Mouse (Mus musculus) liver, postnatal 0 days (tissue): ENCODE data around the gene Zfp13. TPM values are rescaled to one million over a fixed set of nuclear protein-coding genes. Genes with fewer than 3 reads are reported as not detected.
A peak's percentile ranks its signal among the peaks of the same experiment; 100 is the strongest.

Experiments
- ATAC-seq: fragments of 200-750 bp; cut with Nextera tagmentation; 2 replicates; pipeline ENCODE4 v1.8.0; 2017; ENCODE audit warnings: mild to moderate bottlenecking, moderate library complexity
- DNase-seq: peaks from one replicate; pipeline ENCODE4 v3.0.0-alpha.2; 2016
- H3K27ac ChIP-seq: fragments of 300-500 bp; sonication (generic); 2 replicates; pipeline ENCODE4 v1.5.1; 2014; ENCODE audit warnings: antibody characterized with exemption, moderate library complexity, mild to moderate bottlenecking, low read depth
- H3K27me3 ChIP-seq: fragments of 300-500 bp; sonication (generic); 2 replicates; pipeline ENCODE4 v1.6.1; 2014; ENCODE audit warnings: low read length, control low read depth, mixed read lengths; ENCODE audit not compliant: insufficient read depth
- H3K36me3 ChIP-seq: fragments of 300-500 bp; sonication (generic); replicated peaks from 2 replicates; pipeline ENCODE4 v1.6.1; 2014; ENCODE audit warnings: mild to moderate bottlenecking, control low read depth, low read length, moderate library complexity, mixed read lengths; ENCODE audit not compliant: insufficient read depth
- H3K4me1 ChIP-seq: fragments of 300-500 bp; sonication (generic); 2 replicates; pipeline ENCODE4 v1.6.1; 2014; ENCODE audit warnings: antibody characterized with exemption, mild to moderate bottlenecking, control low read depth; ENCODE audit not compliant: insufficient read depth
- H3K4me2 ChIP-seq: fragments of 300-500 bp; sonication (generic); 2 replicates; pipeline ENCODE4 v1.6.1; 2014; ENCODE audit warnings: low read depth, mild to moderate bottlenecking, low read length, moderate library complexity, mixed read lengths
- H3K4me3 ChIP-seq: fragments of 300-500 bp; sonication (generic); 2 replicates; pipeline ENCODE4 v1.5.1; 2014; ENCODE audit warnings: low read depth, low read length
- H3K9ac ChIP-seq: fragments of 300-500 bp; sonication (generic); replicated peaks from 2 replicates; pipeline ENCODE4 v1.6.1; 2014; ENCODE audit warnings: mild to moderate bottlenecking, moderate library complexity
- H3K9me3 ChIP-seq: fragments of 300-500 bp; sonication (generic); 2 replicates; pipeline ENCODE4 v1.6.1; 2016; ENCODE audit warnings: mild to moderate bottlenecking, control low read depth, low read length, mixed read lengths
- CTCF ChIP-seq: sonication (generic); IDR thresholded peaks from 2 replicates; pipeline ENCODE4 v1.5.1; 2016; ENCODE audit warnings: antibody characterized with exemption, low read depth
- EP300 ChIP-seq: IDR thresholded peaks from 2 replicates; pipeline ENCODE4 v1.6.1; 2016; ENCODE audit warnings: antibody characterized with exemption, low read depth, mild to moderate bottlenecking
- WGBS: fragments of 180-500 bp; shearing (Covaris S2); extraction: QIAGEN DNeasy Blood & Tissue Kit; methylation state at CpG from one replicate; pipeline ENCODE4 v1.1.7; 2014; ENCODE audit not compliant: insufficient replicate concordance; 5-methylcytosine and 5-hydroxymethylcytosine counted together
- polyA plus RNA-seq: library from polyadenylated mRNA; unstranded; fragments of >200 nt; fragmentation: Nextera tagmentation; extraction: Ambion mirVana; gene quantifications from 2 replicates; pipeline ENCODE4 v1.2.1, GENCODE M21; 2015

The Zfp13 gene
- polyA plus RNA-seq, 1 experiment from 2014 or later, result 1.4 TPM

DNA sequence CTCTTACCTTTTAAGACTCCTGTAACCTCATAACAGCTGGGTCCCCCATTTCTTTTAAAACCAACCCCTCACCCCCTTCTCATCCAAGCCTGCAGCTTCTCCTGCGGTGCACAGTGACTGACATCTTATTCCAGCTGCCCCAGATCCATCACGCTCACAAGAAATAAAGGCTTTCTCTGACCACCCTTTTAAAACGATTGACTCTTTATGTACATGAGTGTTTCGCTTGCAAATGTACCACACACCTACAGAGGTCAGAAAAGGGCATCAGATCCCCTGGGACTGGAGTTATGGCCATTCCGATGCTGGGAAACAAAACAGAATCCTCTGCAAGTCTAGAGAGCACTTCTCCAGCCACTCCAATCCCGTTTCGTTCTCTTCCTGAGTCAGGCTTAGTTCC, 28.5 kb upstream of the Zfp13 start:
- Histone ChIP-seq H3K9ac (no peak overlapping the region), H3K4me2 (no peak overlapping the region), H3K27ac (no peak overlapping the region), H3K36me3 (no peaks in the 10 kb centered on the region), H3K4me1 (no peaks in the 10 kb centered on the region; the same call in 1 of the 2 replicates), H3K27me3 (0 out of 2 replicates have a peak, but pooled peaks cover 5% of the 10 kb centered on the region), H3K9me3 (no peaks in the 10 kb centered on the region), H3K4me3 (no peak overlapping the region)
- TF ChIP-seq EP300, result no peak
- TF ChIP-seq CTCF, result no peak
- no peak for DNase-seq
- no peak for ATAC-seq
- 47% methylated on average over 7 of the region's 7 CpGs for WGBS

DNA sequence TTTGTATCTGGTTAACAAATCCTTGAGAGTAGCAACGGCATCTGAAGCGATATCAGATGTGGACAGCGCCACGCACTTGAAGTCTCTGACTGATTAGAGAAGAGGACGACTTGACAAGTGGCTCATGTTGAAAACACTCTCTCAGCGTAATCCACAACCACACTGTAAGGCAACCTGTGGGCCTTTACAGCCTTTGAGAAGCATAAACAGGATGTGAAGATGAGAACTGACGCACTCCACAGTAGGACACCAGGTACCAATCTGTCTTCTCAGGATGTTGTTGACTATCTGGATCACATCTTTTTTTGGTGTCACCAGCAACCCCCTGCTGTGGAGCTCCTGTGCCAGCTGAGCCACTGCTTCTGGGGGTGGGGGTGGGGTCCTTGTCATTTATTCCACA, 21.1 kb upstream of the Zfp13 start:
- ATAC-seq (no peak), DNase-seq (no peak)
- no peak for TF ChIP-seq CTCF
- no peak for TF ChIP-seq EP300
- 0 out of 2 replicates have a peak, but pooled peaks cover 4% of the 10 kb centered on the region for H3K27me3 ChIP-seq
- H3K4me2 ChIP-seq, result no peak overlapping the region
- no peak overlapping the region for H3K27ac ChIP-seq
- H3K4me1 ChIP-seq, result no peaks in the 10 kb centered on the region
- H3K4me3 ChIP-seq, result no peak overlapping the region
- 60% methylated on average over 7 of the region's 7 CpGs for WGBS
- no peaks in the 10 kb centered on the region for H3K36me3 ChIP-seq
- H3K9me3 ChIP-seq, result no peaks in the 10 kb centered on the region
- no peak overlapping the region for H3K9ac ChIP-seq

DNA sequence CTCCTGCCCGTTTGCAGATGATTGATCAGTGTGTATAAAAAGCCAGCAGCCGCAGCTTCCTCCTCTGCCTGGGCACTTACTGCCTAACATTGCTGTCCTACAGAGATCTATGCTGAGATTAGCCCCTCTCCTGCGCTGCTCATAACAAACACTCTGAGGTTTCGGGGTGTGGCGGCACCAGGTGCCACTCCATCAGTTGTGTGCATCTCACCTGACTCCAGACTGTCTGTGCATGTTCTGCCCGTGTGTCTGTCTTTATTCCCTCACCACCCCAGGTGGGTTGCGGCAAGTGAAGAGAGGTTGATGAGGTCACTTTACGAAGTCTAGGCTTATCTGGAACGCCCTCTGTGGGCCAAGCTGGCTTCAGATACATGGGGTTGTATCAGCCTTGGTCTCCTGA, 17.8 kb upstream of the Zfp13 start:
- Histone ChIP-seq H3K9ac (no peak overlapping the region), H3K4me2 (no peak overlapping the region), H3K9me3 (no peaks in the 10 kb centered on the region), H3K4me3 (no peak overlapping the region), H3K36me3 (no peaks in the 10 kb centered on the region), H3K27ac (no peak overlapping the region), H3K27me3 (0 out of 2 replicates have a peak, but pooled peaks cover 4% of the 10 kb centered on the region), H3K4me1 (no peaks in the 10 kb centered on the region)
- DNase-seq, result no peak
- no peak for TF ChIP-seq CTCF
- no peak for TF ChIP-seq EP300
- WGBS, result 21% methylated on average over 9 of the region's 9 CpGs
- no peak for ATAC-seq

DNA sequence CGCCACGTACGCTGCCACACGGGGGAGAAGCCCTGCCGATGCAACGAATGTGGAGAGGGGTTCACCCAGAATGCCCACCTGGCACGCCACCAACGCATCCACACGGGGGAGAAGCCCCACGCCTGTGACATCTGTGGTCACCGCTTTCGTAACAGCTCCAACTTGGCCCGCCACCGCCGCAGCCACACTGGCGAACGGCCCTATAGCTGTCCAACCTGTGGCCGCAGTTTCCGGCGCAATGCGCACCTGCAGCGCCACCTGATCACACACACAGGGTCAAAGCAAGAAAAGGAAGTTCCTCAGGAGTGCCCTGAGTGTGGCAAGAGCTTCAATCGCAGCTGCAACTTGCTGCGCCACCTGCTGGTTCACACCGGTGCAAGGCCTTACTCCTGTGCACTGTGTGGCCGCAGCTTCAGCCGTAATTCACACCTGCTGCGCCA, 11.1 kb upstream of the Zfp13 start:
- H3K9me3 ChIP-seq, result no peaks in the 10 kb centered on the region
- H3K36me3 ChIP-seq, result no peaks in the 10 kb centered on the region
- no peaks in the 10 kb centered on the region for H3K4me1 ChIP-seq
- no peaks in the 10 kb centered on the region for H3K27me3 ChIP-seq
- no peak overlapping the region for H3K4me2 ChIP-seq
- DNase-seq (peak; percentile 74), ATAC-seq (peak; percentile 71)
- no peak overlapping the region for H3K27ac ChIP-seq
- no peak for TF ChIP-seq EP300
- peak; percentile 79 for TF ChIP-seq CTCF
- H3K4me3 ChIP-seq, result no peak overlapping the region
- 64% methylated on average over 28 of the region's 28 CpGs for WGBS
- no peak overlapping the region for H3K9ac ChIP-seq

DNA sequence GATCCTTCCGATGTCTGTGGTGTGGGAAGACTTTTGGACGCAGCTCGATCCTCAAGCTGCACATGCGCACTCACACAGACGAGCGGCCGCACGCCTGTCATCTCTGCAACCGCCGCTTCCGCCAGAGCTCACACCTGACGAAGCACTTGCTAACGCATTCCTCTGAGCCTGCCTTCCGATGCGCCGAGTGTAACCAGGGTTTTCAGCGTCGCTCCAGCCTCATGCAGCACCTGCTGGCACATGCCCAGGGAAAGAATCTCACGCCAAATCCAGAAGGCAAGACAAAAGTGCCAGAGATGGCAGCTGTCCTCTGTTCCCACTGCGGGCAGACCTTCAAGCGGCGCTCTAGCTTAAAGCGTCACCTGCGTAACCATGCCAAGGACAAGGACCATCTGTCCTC, 10.3 kb upstream of the Zfp13 start:
- Histone ChIP-seq H3K27me3 (no peaks in the 10 kb centered on the region), H3K27ac (no peak overlapping the region)
- no peak for ATAC-seq

DNA sequence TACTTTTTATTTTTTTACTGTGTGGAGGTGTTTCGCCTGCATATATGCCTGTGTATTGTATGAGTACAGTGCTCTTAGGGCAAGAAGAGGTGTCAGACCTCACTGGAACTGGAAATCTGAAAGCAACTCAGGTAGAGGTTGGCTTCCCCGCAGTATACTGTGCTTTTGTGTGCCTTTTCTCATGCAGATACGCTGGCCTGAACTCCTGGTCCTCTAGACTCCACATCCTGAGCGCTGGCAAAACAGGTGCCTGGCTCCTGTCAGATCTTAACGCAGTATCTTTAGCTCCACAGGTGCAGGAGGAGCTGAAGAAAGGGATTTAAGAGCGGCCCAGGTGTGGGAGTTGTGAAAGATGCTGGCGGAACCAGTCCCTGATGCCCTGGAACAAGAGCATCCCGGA, 5.9 kb upstream of the Zfp13 start:
- no peak overlapping the region for H3K4me3 ChIP-seq
- TF ChIP-seq CTCF (no peak), EP300 (no peak)
- no peak overlapping the region for H3K4me2 ChIP-seq
- ATAC-seq (no peak), DNase-seq (no peak)
- 84% methylated on average over 8 of the region's 8 CpGs for WGBS
- no peaks in the 10 kb centered on the region for H3K4me1 ChIP-seq
- H3K27ac ChIP-seq, result no peak overlapping the region
- H3K9ac ChIP-seq, result no peak overlapping the region
- H3K9me3 ChIP-seq, result no peaks in the 10 kb centered on the region
- H3K36me3 ChIP-seq, result no peaks in the 10 kb centered on the region
- no peaks in the 10 kb centered on the region for H3K27me3 ChIP-seq

More for the DNA sequence above, 10.3 kb upstream of the Zfp13 start:
- 88% methylated on average over 24 of the region's 24 CpGs for WGBS
- H3K9ac ChIP-seq, result no peak overlapping the region
- H3K4me1 ChIP-seq, result no peaks in the 10 kb centered on the region
- H3K9me3 ChIP-seq, result no peaks in the 10 kb centered on the region
- DNase-seq, result no peak
- H3K4me2 ChIP-seq, result no peak overlapping the region
- H3K36me3 ChIP-seq, result no peaks in the 10 kb centered on the region
- no peak overlapping the region for H3K4me3 ChIP-seq
- TF ChIP-seq CTCF (no peak), EP300 (no peak)

DNA sequence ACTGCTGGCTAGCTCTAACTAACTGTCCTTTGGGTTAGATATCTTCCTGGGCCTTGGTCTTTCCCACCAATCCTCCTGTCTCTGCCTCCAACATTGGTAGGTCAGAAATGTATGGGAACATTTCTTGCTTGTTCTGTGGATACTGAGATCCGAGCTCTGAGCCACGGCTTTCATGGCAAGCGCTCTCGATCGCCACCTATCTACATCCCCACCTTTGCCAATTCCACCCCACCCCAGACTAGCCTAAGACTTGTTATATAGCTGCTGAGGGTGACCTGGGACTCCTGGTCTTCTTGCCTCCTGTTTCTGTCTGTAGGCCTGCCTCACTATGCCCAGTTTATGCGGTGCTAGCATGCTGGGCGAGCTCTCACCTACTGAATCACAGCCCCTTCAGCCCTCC, 5.1 kb upstream of the Zfp13 start:
- H3K9me3 ChIP-seq, result no peaks in the 10 kb centered on the region
- WGBS, result 68% methylated on average over 7 of the region's 7 CpGs
- ATAC-seq, result no peak
- DNase-seq, result no peak
- H3K9ac ChIP-seq, result no peak overlapping the region
- H3K4me3 ChIP-seq, result no peak overlapping the region
- no peak overlapping the region for H3K4me2 ChIP-seq
- no peak for TF ChIP-seq EP300
- peak; percentile 11; the same call in 1 of the 2 replicates for TF ChIP-seq CTCF
- no peak overlapping the region for H3K27ac ChIP-seq
- H3K4me1 ChIP-seq, result no peaks in the 10 kb centered on the region
- H3K36me3 ChIP-seq, result no peaks in the 10 kb centered on the region
- no peaks in the 10 kb centered on the region for H3K27me3 ChIP-seq
